Mouse (Mus musculus) olfactory bulb, adult 2 months (tissue): ENCODE data around the gene Ehbp1l1. TPM values are rescaled to one million over a fixed set of nuclear protein-coding genes. Genes with fewer than 3 reads are reported as not detected.
"Not testable (repeated sequence)": the region's sequence is repeated elsewhere in the genome, so short reads cannot be mapped to it uniquely, and the experiment has no call there.

Source experiments
- H3K27ac ChIP-seq: fragments of 200-500 bp; 2 replicates; pipeline ENCODE4 v1.5.1; 2012; ENCODE audit warnings: low read depth, low read length; ENCODE audit not compliant: insufficient read depth
- H3K4me1 ChIP-seq: fragments of 200-500 bp; 2 replicates; pipeline ENCODE4 v1.6.1; 2012; ENCODE audit warnings: low read length; ENCODE audit not compliant: control insufficient read depth, insufficient read depth
- H3K4me3 ChIP-seq: fragments of 200-500 bp; 2 replicates; pipeline ENCODE4 v1.5.1; 2012; ENCODE audit warnings: mild to moderate bottlenecking, low read depth, low read length, moderate library complexity; ENCODE audit not compliant: insufficient read depth
- CTCF ChIP-seq: fragments of 200-500 bp; IDR thresholded peaks from 2 replicates; pipeline ENCODE4 v1.5.1; 2012; ENCODE audit warnings: low read depth, mild to moderate bottlenecking, low read length, moderate library complexity; ENCODE audit not compliant: insufficient read depth
- POLR2A ChIP-seq: fragments of 200-500 bp; IDR thresholded peaks from 2 replicates; pipeline ENCODE4 v1.6.1; 2012; ENCODE audit warnings: mild to moderate bottlenecking, low read depth, low read length, moderate library complexity; ENCODE audit not compliant: insufficient read depth
- WGBS: fragments of 180-500 bp; shearing (Covaris S2); methylation state at CpG from one replicate; pipeline ENCODE4 v1.1.7; 2018; 5-methylcytosine and 5-hydroxymethylcytosine counted together
- polyA plus RNA-seq: library from polyadenylated mRNA; stranded (reverse); fragments of >200 nt; gene quantifications from 2 replicates; pipeline ENCODE4 v1.2.4, GENCODE M21; 2012; ENCODE audit warnings: low replicate concordance; ENCODE audit not compliant: missing spikeins, insufficient read depth, insufficient read length

The Ehbp1l1 gene
- polyA plus RNA-seq, 1 experiment = not detected

DNA sequence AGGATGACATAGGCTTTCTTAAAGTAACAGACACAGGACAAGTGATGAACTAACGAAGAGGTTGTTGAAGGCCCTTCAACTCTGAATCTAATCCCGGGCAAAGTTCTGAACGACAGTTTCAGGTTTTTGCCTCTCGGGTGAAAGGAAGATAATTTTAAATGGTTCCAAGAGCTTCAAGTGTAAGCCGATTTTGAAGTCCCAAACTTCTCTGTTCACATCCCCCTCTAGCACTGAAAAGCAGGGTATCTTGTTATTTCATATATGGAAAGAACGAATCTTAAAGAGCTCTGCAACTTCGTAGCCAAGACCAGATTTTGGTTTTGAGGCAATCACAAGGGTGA lies 37.1 kb downstream of the Ehbp1l1 start:
- TF ChIP-seq POLR2A (no peak), CTCF (no peak)
- Histone ChIP-seq H3K4me1 (peaks cover 47% of the 10 kb centered on the region), H3K4me3 (peak overlapping the region; percentile 87), H3K27ac (peak overlapping the region; percentile 68)
- under 1% methylated on average over 7 of the region's 7 CpGs for WGBS

DNA sequence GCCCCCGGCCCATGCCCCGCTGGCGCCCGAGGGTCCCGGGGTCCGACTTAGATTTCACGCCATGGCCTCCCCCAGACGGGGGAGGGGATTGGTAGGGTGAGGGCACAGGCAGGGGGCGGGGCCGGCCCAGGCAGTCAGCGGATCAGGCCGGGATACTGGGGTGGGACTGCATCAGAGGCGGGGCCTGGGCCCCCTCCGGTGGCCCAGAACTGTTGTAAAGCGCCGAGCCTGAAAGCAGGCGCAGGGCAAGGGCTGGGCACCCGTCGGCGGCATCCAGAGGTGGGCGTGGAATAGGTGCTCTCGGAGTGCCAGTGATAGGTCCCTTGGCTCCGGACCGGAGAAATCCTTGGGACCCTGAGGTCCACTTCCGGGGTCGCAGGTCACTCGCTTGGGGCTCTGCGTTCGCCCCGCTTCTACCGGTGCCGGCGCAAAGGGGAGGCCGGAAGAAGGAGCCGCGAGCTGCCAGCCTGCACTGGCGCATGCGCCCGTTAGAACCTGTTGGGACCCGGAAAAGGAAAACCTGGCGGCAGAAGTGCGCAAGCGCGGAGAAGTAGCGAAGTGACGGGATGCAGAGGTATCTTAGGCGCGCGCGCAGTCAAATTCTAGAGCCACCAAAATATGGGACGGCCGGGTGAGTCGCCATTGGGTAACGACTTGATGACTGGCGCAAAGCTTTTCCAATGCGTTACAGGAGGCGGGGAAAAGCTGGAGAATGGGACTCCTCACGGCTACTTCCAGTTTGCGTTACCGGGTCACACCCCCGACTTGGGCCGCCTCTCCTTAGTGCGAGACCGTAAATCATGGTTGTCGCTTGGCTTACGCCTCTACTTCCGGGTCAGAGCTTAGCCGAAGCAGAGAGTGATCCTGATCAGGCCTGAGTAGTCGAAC lies 37.7 kb downstream of the Ehbp1l1 start, which contains the start of the genes Map3k11 and Pcnx3:
Map3k11 (plus strand) TSS at position 543 of the 888 bp plus-strand sequence.
Pcnx3 (minus strand) TSS at position 709 of the 888 bp plus-strand sequence.
- WGBS = under 1% methylated on average over 69 of the region's 69 CpGs
- TF ChIP-seq CTCF = no peak
- TF ChIP-seq POLR2A = no peak; the same call in 1 of the 2 replicates
- Histone ChIP-seq H3K4me3 (peak within 1 kb of the TSS; percentile 87), H3K27ac (peak within 1 kb of the TSS; percentile 68), H3K4me1 (peaks cover 42% of the 10 kb centered on the region)

DNA sequence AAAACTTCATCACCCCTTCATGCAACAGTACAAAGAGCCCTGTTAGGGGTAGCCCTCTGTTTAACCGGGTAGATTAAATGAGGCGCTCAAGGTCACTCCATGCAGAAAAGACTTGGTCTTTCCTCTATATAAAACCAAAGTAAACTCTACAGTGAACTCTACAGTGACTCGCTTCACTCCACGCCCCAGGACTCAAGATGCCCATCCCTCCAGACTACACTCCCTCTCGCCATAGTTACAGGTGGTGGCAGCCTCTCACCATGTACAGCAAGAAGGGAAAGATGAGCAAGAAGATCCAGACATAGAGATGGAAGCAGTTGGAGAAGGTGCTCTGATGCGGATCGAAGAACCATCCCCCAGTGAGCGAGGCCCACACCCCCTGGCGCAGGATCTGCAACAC lies 38.4 kb downstream of the Ehbp1l1 start:
- TF ChIP-seq POLR2A = no peak
- TF ChIP-seq CTCF = no peak
- Histone ChIP-seq H3K27ac (no peak overlapping the region), H3K4me1 (peaks cover 35% of the 10 kb centered on the region), H3K4me3 (peak overlapping the region; percentile 59)
- WGBS = 17% methylated on average over 9 of the region's 9 CpGs

DNA sequence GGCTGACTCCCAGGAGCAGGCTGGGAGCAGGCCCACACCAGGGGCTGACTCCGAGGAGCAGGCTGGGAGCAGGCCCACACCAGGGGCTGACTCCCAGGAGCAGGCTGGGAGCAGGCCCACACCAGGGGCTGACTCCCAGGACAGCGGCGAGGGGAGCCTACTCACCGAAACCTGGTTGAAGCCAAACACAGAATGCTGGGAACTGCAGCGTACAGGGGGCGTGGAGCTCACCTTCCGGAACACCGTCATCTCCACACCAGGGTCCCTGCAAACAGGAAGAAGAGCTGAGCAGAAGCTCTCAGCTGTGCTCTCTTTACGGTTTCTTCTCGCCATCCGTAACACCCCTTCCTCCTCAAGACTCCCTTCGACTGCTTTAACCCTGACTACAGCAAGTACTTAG lies 39.2 kb downstream of the Ehbp1l1 start:
- H3K4me1 ChIP-seq = peaks cover 29% of the 10 kb centered on the region
- H3K27ac ChIP-seq, H3K4me3 ChIP-seq: not testable (repeated sequence)
- 94% methylated on average over 12 of the region's 12 CpGs for WGBS

DNA sequence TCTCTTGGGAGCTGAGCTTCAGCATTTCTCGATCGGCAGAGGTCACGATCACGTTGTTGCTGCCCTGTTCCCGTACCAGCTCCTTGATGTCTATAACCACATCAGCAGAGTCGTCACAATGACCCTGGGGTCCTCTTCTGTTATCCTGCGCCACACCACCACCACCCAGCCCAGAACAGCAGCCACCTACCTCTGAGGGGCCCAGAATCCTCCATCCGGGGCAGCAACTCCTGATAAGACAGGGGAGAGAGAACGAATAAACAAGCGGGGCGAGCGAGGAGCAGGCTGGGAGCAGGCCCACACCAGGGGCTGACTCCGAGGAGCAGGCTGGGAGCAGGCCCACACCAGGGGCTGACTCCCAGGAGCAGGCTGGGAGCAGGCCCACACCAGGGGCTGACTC lies 39.7 kb downstream of the Ehbp1l1 start:
- no peak overlapping the region for H3K4me3 ChIP-seq
- no peak overlapping the region for H3K27ac ChIP-seq
- 88% methylated on average over 13 of the region's 13 CpGs for WGBS
- peaks cover 24% of the 10 kb centered on the region for H3K4me1 ChIP-seq
- TF ChIP-seq CTCF (no peak), POLR2A (no peak)

DNA sequence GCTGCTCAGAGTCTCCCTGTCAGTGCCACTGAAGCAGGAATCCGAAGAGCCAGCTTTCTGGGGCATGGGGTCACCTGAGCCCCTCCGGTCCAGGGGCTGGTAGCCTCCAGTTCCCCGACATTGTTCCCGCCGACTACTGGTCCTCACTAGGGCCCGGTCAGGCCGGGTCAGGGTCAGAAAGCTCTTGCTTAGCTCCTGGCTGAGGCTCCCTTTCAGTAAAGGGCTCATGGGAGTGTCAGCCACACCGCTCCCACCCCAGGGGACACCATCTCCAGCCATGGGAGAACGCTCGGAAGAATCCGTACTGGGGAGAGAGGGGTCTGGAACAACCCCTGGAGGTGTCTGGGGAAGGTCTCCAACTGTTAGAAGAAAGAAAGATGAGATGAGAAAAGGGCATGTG lies 40.3 kb downstream of the Ehbp1l1 start:
- Histone ChIP-seq H3K4me1 (peaks cover 18% of the 10 kb centered on the region), H3K27ac (no peak overlapping the region), H3K4me3 (no peak overlapping the region)
- WGBS = 96% methylated on average over 11 of the region's 11 CpGs
- TF ChIP-seq POLR2A = no peak
- no peak for TF ChIP-seq CTCF

- no peak for TF ChIP-seq CTCF
- no peak for TF ChIP-seq POLR2A
- Histone ChIP-seq H3K4me3 (no peak overlapping the region), H3K4me1 (peaks cover 14% of the 10 kb centered on the region), H3K27ac (no peak overlapping the region)
- WGBS = 96% methylated on average over 19 of the region's 19 CpGs
Observed at GRCm38 (mm10) chr19:5685431-5685830, 40.7 kb downstream of the Ehbp1l1 start.

- no peak overlapping the region for H3K4me3 ChIP-seq
- H3K4me1 ChIP-seq = peaks cover 9% of the 10 kb centered on the region
- no peak for TF ChIP-seq CTCF
- TF ChIP-seq POLR2A = no peak
- WGBS = 88% methylated on average over 13 of the region's 13 CpGs
- H3K27ac ChIP-seq = no peak overlapping the region
Observed at GRCm38 (mm10) chr19:5684985-5685384, 41.1 kb downstream of the Ehbp1l1 start.

DNA sequence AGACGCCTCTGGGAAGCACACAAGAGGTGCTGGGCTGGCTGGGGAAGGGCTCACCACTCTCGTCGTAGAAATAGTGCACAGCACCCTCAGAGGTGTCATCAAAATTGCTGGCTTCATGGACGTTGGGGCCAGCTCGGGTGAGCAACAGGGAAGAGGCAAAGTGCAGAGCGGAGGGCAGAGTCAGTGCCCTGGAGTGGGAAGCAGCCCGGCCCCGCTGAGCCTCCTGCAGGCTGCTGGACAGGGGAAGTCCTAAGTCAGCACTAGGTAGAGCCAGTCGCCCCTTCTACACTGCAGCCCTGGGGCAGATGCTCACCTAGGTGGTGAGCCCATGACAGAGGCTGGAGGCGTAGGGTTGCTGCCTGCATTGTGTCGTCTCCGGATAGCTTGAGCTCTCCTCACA lies 41.9 kb downstream of the Ehbp1l1 start:
- H3K4me3 ChIP-seq = no peak overlapping the region
- no peak for TF ChIP-seq CTCF
- no peak for TF ChIP-seq POLR2A
- H3K4me1 ChIP-seq = peaks cover 9% of the 10 kb centered on the region
- H3K27ac ChIP-seq = no peak overlapping the region
- 93% methylated on average over 12 of the region's 12 CpGs for WGBS

DNA sequence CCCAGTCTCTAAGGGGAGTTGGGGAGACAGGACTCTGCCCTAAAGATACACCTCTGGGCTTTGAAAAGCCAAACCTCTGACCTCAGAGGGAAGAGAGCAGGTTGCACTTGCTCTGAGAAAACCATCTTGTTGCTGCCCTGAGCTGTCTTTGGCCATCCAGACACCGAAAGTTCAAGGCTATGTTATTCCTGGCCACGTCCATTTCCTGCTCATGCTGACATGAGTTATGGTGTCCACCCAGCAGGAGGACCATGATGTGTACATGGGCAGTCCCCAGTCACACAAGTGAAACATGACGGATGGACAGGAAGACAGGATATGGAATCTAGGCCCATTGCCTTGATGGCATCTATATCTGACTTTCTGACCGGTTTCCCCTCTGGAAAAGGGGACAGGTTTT lies 45.7 kb downstream of the Ehbp1l1 start:
- no peak overlapping the region for H3K4me3 ChIP-seq
- H3K27ac ChIP-seq = no peak overlapping the region
- no peaks in the 10 kb centered on the region for H3K4me1 ChIP-seq
- 91% methylated on average over 4 of the region's 4 CpGs for WGBS
- TF ChIP-seq POLR2A = no peak
- no peak for TF ChIP-seq CTCF
